Mouse (Mus musculus): ENCODE measurements around the gene Nkx2-3.
A peak's percentile ranks its signal among the peaks of the same experiment; 100 is the strongest.

Nkx2-3 gene

GRCm38 (mm10) chr19:43618505-43619030 lies 6.4 kb downstream of the Nkx2-3 start:
- no peak for DNase-seq (ENCODE audit: low spot score in 2 of 2)

- DNase-seq (ENCODE audit: low spot score in 2 of 2), result no peak
These were observed 7.9 kb downstream of the Nkx2-3 start for GRCm38 (mm10) chr19:43619916-43620479.

- DNase-seq (ENCODE audit: low spot score in 2 of 2), result peak in 1 of 2 experiments; percentile 24
These were observed 11.8 kb downstream of the Nkx2-3 start for GRCm38 (mm10) chr19:43623913-43624312.

- DNase-seq (ENCODE audit: low spot score in 2 of 2), result no peak
These were observed 14.0 kb downstream of the Nkx2-3 start for GRCm38 (mm10) chr19:43626160-43626559.

GRCm38 (mm10) chr19:43627345-43627744 lies 15.2 kb downstream of the Nkx2-3 start:
- no peak for DNase-seq (ENCODE audit: low spot score in 2 of 2)

- DNase-seq (ENCODE audit: low spot score in 2 of 2), result no peak
These were observed 17.0 kb downstream of the Nkx2-3 start for GRCm38 (mm10) chr19:43629088-43629487.

- peak; percentile 45 for DNase-seq (ENCODE audit: low spot score in 2 of 2)
These were observed 18.5 kb downstream of the Nkx2-3 start for GRCm38 (mm10) chr19:43630466-43631251.

GRCm38 (mm10) chr19:43641833-43642232 lies 29.7 kb downstream of the Nkx2-3 start:
- DNase-seq (ENCODE audit: low spot score in 2 of 2), result no peak

GRCm38 (mm10) chr19:43642843-43643242 lies 30.7 kb downstream of the Nkx2-3 start:
- no peak for DNase-seq (ENCODE audit: low spot score in 2 of 2)

GRCm38 (mm10) chr19:43645508-43645907 lies 33.4 kb downstream of the Nkx2-3 start:
- DNase-seq (ENCODE audit: low spot score in 2 of 2), result no peak

GRCm38 (mm10) chr19:43646852-43647251 lies 34.7 kb downstream of the Nkx2-3 start:
- DNase-seq (ENCODE audit: low spot score in 2 of 2), result no peak

- DNase-seq (ENCODE audit: low spot score in 2 of 2), result no peak
These were observed 35.1 kb downstream of the Nkx2-3 start for GRCm38 (mm10) chr19:43647261-43647660.

- no peak for DNase-seq (ENCODE audit: low spot score in 2 of 2)
These were observed 36.2 kb downstream of the Nkx2-3 start for GRCm38 (mm10) chr19:43648343-43648742.

GRCm38 (mm10) chr19:43651241-43651785 lies 39.2 kb downstream of the Nkx2-3 start:
- DNase-seq (ENCODE audit: low spot score in 2 of 2), result no peak

GRCm38 (mm10) chr19:43655735-43656492 lies 43.8 kb downstream of the Nkx2-3 start:
- no peak for DNase-seq (ENCODE audit: low spot score in 2 of 2)

GRCm38 (mm10) chr19:43659632-43660031 lies 47.5 kb downstream of the Nkx2-3 start:
- no peak for DNase-seq (ENCODE audit: low spot score in 2 of 2)

- no peak for DNase-seq (ENCODE audit: low spot score in 2 of 2)
These were observed 48.6 kb downstream of the Nkx2-3 start for GRCm38 (mm10) chr19:43660774-43661173.

GRCm38 (mm10) chr19:43662176-43662967 lies 50.2 kb downstream of the Nkx2-3 start:
- no peak for DNase-seq (ENCODE audit: low spot score in 2 of 2)

- no peak for DNase-seq (ENCODE audit: low spot score in 2 of 2)
These were observed 51.3 kb downstream of the Nkx2-3 start for GRCm38 (mm10) chr19:43663471-43663870.

Measured in right cerebral cortex, postnatal 36 days (tissue).